ENCODE assay signal across 7 mouse cellular contexts in genomic region chr4:134734038-134734628, GRCm38 (mm10). TPM values are rescaled to one million over a fixed set of nuclear protein-coding genes. Genes with fewer than 3 reads are reported as not detected.
DNase-seq lines count a peak whose midpoint lies in the region; ATAC-seq and TF ChIP-seq lines count a peak whose summit lies in the region.

No protein-coding gene starts in this region.

- no peak for TF ChIP-seq CTCF in bone marrow, adult 2 months (IDR thresholded peaks at IDR 0.05; ENCODE audit: control insufficient read depth, insufficient read depth, low read length)

- H3K36me3 ChIP-seq in ES-E14 (ENCODE audit: control insufficient read depth, insufficient read depth, low read length, poor library complexity, severe bottlenecking), result no peaks in the 10 kb centered on the region
- H3K36me3 ChIP-seq in intestine, embryonic 15.5 days, result no peaks in the 10 kb centered on the region
- no peaks in the 10 kb centered on the region for H3K36me3 ChIP-seq in stomach, embryonic 15.5 days

- H3K4me3 ChIP-seq in ES-E14 (ENCODE audit: insufficient read depth in 1 of 2, low read depth in 1 of 2, low read length in 2 of 2, poor library complexity in 1 of 2, severe bottlenecking in 1 of 2), result peak overlapping the region; percentile 3 to 17; a peak in 3 of 4 replicates
- peak overlapping the region; percentile 21 for H3K4me3 ChIP-seq in bone marrow, adult 2 months (replicated peaks; ENCODE audit: control insufficient read depth, low read depth, low read length)
- peak overlapping the region; percentile 5; the same call in 1 of the 2 replicates for H3K4me3 ChIP-seq in intestine, embryonic 15.5 days (replicated peaks)
- H3K4me3 ChIP-seq in stomach, embryonic 15.5 days (replicated peaks), result no peak overlapping the region

- ATAC-seq in intestine, embryonic 15.5 days, result peak; percentile 95
- ATAC-seq in stomach, embryonic 15.5 days (ENCODE audit: insufficient read depth, low FRiP score, low read depth), result peak; percentile 91

- 5% methylated on average over 13 of the region's 13 CpGs for WGBS in bone marrow, adult 2 months
- WGBS in intestine, embryonic 15.5 days, result 6% methylated on average over 13 of the region's 13 CpGs
- 8% methylated on average over 13 of the region's 13 CpGs for WGBS in stomach, embryonic 15.5 days

- DNase-seq in ES-E14 (ENCODE audit: low read depth, low spot score), result peak; percentile 86
- DNase-seq in gastrocnemius, postnatal 25 days, result peak; percentile 77
- peak; percentile 79 to 88 for DNase-seq in lung, adult 18-20 months
- DNase-seq in frontal cortex, postnatal 14 days (ENCODE audit: low spot score in 2 of 2), result no peak

- in situ Hi-C loops in ES-E14 (cut with MboI; ENCODE audit: low sequenced_read_pairs in 2 of 2, unreplicated experiment in 2 of 2), result no loop called here

- H3K9ac ChIP-seq in ES-E14 (ENCODE audit: insufficient read depth, low read depth, low read length, poor library complexity, severe bottlenecking), result peak overlapping the region; percentile 13
- no peak overlapping the region for H3K9ac ChIP-seq in intestine, embryonic 15.5 days
- no peak overlapping the region for H3K9ac ChIP-seq in stomach, embryonic 15.5 days

- peak overlapping the region; percentile 76 for H3K27ac ChIP-seq in ES-E14 (ENCODE audit: insufficient read depth, low read depth, low read length, poor library complexity, severe bottlenecking)
- peak overlapping the region; percentile 85 for H3K27ac ChIP-seq in bone marrow, adult 2 months (ENCODE audit: control insufficient read depth, insufficient read depth, low read depth, low read length, poor library complexity)
- H3K27ac ChIP-seq in intestine, embryonic 15.5 days, result peak overlapping the region; percentile 82
- peak overlapping the region; percentile 85 for H3K27ac ChIP-seq in stomach, embryonic 15.5 days

- H3K9me3 ChIP-seq in ES-E14 (ENCODE audit: control insufficient read depth, insufficient read depth, low read depth, low read length), result no peaks in the 10 kb centered on the region
- H3K9me3 ChIP-seq in intestine, embryonic 15.5 days, result no peaks in the 10 kb centered on the region
- no peaks in the 10 kb centered on the region for H3K9me3 ChIP-seq in stomach, embryonic 15.5 days

- H3K4me2 ChIP-seq in intestine, embryonic 15.5 days (replicated peaks), result peak overlapping the region; percentile 38
- H3K4me2 ChIP-seq in stomach, embryonic 15.5 days, result peak overlapping the region; percentile 35

- no peaks in the 10 kb centered on the region for H3K27me3 ChIP-seq in intestine, embryonic 15.5 days (replicated peaks)
- H3K27me3 ChIP-seq in stomach, embryonic 15.5 days (replicated peaks), result no peaks in the 10 kb centered on the region

- peaks cover 8 to 45% of the 10 kb centered on the region in 2 experiments for H3K4me1 ChIP-seq in ES-E14 (ENCODE audit: control insufficient read depth in 2 of 2, insufficient read depth in 2 of 2, low read length in 2 of 2, poor library complexity in 1 of 2)
- H3K4me1 ChIP-seq in bone marrow, adult 2 months (ENCODE audit: control insufficient read depth, insufficient read depth, low read length), result peaks cover 20% of the 10 kb centered on the region
- peaks cover 26% of the 10 kb centered on the region for H3K4me1 ChIP-seq in intestine, embryonic 15.5 days (replicated peaks)
- H3K4me1 ChIP-seq in stomach, embryonic 15.5 days, result peaks cover 32% of the 10 kb centered on the region

- TF ChIP-seq POLR2A in bone marrow, adult 2 months (IDR thresholded peaks at IDR 0.05; ENCODE audit: borderline replicate concordance, control insufficient read depth, low read depth, low read length), result peak; percentile 19; the same call in 1 of the 2 replicates

TF ChIP-seq in ES-E14, 5 proteins besides CTCF, POLR2A, EP300 and RAD21:
- no peak for TF ChIP-seq MAFK (IDR thresholded peaks at IDR 0.05; ENCODE audit: insufficient read depth, low read depth, low read length)
- no peak for TF ChIP-seq ZC3H11A (IDR thresholded peaks at IDR 0.05; ENCODE audit: borderline replicate concordance, low read depth, low read length)
- TF ChIP-seq ZNF384 (IDR thresholded peaks at IDR 0.05; ENCODE audit: low read depth, low read length), result no peak
- no peak for TF ChIP-seq HCFC1 (IDR thresholded peaks at IDR 0.05; ENCODE audit: borderline replicate concordance, insufficient read depth, low read length)

RNA-seq across cellular contexts. Expression of gene Man1c1, which starts 30.0 kb away (rescaled TPM):
- 5.9 and 6.1 TPM in 2 replicates for total RNA-seq in ES-E14 (2012; rRNA removed)
- 2.7 and 7.3 TPM in 2 replicates for polyA plus RNA-seq in bone marrow, adult 2 months (2011; ENCODE audit: insufficient read depth, insufficient read length, low replicate concordance, missing spikeins)
- total RNA-seq in gastrocnemius, postnatal 25 days (2021), result 1 to 10 TPM; 4.1 to 5.1 TPM
- polyA plus RNA-seq in intestine, embryonic 15.5 days (2015; fragmentation: Nextera tagmentation; extraction: Ambion mirVana), result 3.0 TPM in 2 replicates
- polyA plus RNA-seq in stomach, embryonic 15.5 days (2015; fragmentation: Nextera tagmentation; extraction: Ambion mirVana), result 2.5 and 3.1 TPM in 2 replicates

RNA-seq across cellular contexts. Expression of gene Ldlrap1, which starts 33.7 kb away (rescaled TPM):
- 15.0 and 16.6 TPM in 2 replicates for total RNA-seq in ES-E14 (2012; rRNA removed)
- 23.1 and 45.9 TPM in 2 replicates for polyA plus RNA-seq in bone marrow, adult 2 months (2011; ENCODE audit: insufficient read depth, insufficient read length, low replicate concordance, missing spikeins)
- total RNA-seq in gastrocnemius, postnatal 25 days (2021), result 1 to 10 TPM; 3.2 to 5.0 TPM
- 15.9 and 18.6 TPM in 2 replicates for polyA plus RNA-seq in intestine, embryonic 15.5 days (2015; fragmentation: Nextera tagmentation; extraction: Ambion mirVana)
- 19.6 and 20.8 TPM in 2 replicates for polyA plus RNA-seq in stomach, embryonic 15.5 days (2015; fragmentation: Nextera tagmentation; extraction: Ambion mirVana)

Comparison
In these comparisons a context has a peak if more than half of its experiments do, and no peak if none do; other contexts are left out.
1. DNase-seq: peak in ES-E14 (single experiment), gastrocnemius, postnatal 25 days (single experiment) and lung, adult 18-20 months (2 of 2); none in frontal cortex, postnatal 14 days (0 of 2).
2. Peak in every context shown above with its lines, with median percentiles within 50 percentile points of each other: H3K27ac ChIP-seq.